Mouse (Mus musculus) 3134 (cell line): Measurements from ENCODE around the gene Camta1.
A peak's percentile ranks its signal among the peaks of the same experiment; 100 is the strongest.

Experiments
- DNase-seq: peaks from one replicate; pipeline ENCODE4 v3.0.0-alpha.2; 2011; ENCODE audit warnings: low spot score; ENCODE audit not compliant: insufficient read length; ENCODE audit errors: extremely low read depth

Gene Camta1

GRCm38 (mm10) chr4:151408246-151408645 is 453.4 kb downstream of the Camta1 start:
- DNase-seq = no peak

- DNase-seq = no peak
Observed at GRCm38 (mm10) chr4:151407129-151407528, 454.5 kb downstream of the Camta1 start.

GRCm38 (mm10) chr4:151404581-151405256 is 457.0 kb downstream of the Camta1 start:
- DNase-seq = no peak

GRCm38 (mm10) chr4:151401685-151402397 is 459.8 kb downstream of the Camta1 start:
- DNase-seq = no peak

- no peak for DNase-seq
Observed at GRCm38 (mm10) chr4:151396536-151396935, 465.1 kb downstream of the Camta1 start.

GRCm38 (mm10) chr4:151389345-151389744 is 472.3 kb downstream of the Camta1 start:
- DNase-seq = no peak

- no peak for DNase-seq
Observed at GRCm38 (mm10) chr4:151386701-151387451, 474.8 kb downstream of the Camta1 start.

- no peak for DNase-seq
Observed at GRCm38 (mm10) chr4:151385985-151386700, 475.5 kb downstream of the Camta1 start.

GRCm38 (mm10) chr4:151377731-151378130 is 483.9 kb downstream of the Camta1 start:
- no peak for DNase-seq

GRCm38 (mm10) chr4:151376234-151376633 is 485.4 kb downstream of the Camta1 start:
- no peak for DNase-seq

GRCm38 (mm10) chr4:151372855-151373566 is 488.7 kb downstream of the Camta1 start:
- DNase-seq = no peak

- no peak for DNase-seq
Observed at GRCm38 (mm10) chr4:151366941-151367545, 494.6 kb downstream of the Camta1 start.

- no peak for DNase-seq
Observed at GRCm38 (mm10) chr4:151360976-151361673, 500.6 kb downstream of the Camta1 start.

GRCm38 (mm10) chr4:151355505-151355904 is 506.2 kb downstream of the Camta1 start:
- DNase-seq = no peak

- no peak for DNase-seq
Observed at GRCm38 (mm10) chr4:151352791-151353190, 508.9 kb downstream of the Camta1 start.

- DNase-seq = no peak
Observed at GRCm38 (mm10) chr4:151352249-151352648, 509.4 kb downstream of the Camta1 start.

GRCm38 (mm10) chr4:151351757-151352156 is 509.9 kb downstream of the Camta1 start:
- DNase-seq = no peak

GRCm38 (mm10) chr4:151347620-151348019 is 514.1 kb downstream of the Camta1 start:
- peak; percentile 34 for DNase-seq

GRCm38 (mm10) chr4:151346673-151347072 is 515.0 kb downstream of the Camta1 start:
- peak; percentile 11 for DNase-seq
